Mouse (Mus musculus): Measurements from ENCODE around the gene Zfp462.

DNA sequence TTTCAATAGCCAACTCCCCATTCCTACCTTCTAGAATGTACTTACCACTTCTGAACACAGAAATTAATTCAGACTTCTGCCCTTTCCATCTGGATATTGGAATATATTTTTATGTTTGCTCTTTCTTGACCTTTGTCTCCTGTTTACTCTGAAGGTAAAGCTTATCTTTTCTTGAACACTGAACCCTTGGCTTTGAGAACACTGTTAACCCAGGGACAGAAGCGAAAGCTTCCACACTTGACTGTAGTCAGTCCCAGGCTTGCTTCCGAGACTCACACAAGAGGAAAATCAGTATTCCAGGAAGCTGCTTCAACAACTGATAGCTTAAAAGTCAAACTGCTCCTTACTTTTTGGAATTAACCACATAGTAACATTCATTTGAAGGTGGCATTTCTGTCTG lies 70.7 kb downstream of the Zfp462 start:
- TF ChIP-seq CTCF (IDR thresholded peaks at IDR 0.05; ENCODE audit: low read depth, low read length), result no peak
- no peak for TF ChIP-seq GATA1 (IDR thresholded peaks at IDR 0.05; ENCODE audit: borderline replicate concordance, low read length)

All from G1E (cell line).